Mouse (Mus musculus): Measurements from ENCODE around the gene Mn1.

- TF ChIP-seq CTCF (IDR thresholded peaks at IDR 0.05) (no peak), POLR2A (IDR thresholded peaks at IDR 0.05; ENCODE audit: insufficient read depth, low read depth, low read length) (no peak)
These were observed 17.2 kb downstream of the Mn1 start for GRCm38 (mm10) chr5:111434342-111434842.

Measured in heart, adult 2 months (tissue).